Mouse (Mus musculus) liver, embryonic 11.5 days (tissue): ENCODE data around the gene Krtap5-4. TPM values are rescaled to one million over a fixed set of nuclear protein-coding genes. Genes with fewer than 3 reads are reported as not detected.

Source experiments
- ATAC-seq: fragments of 200-750 bp; cut with Nextera tagmentation; replicated peaks from 2 replicates; pipeline ENCODE4 v1.8.0; 2017; ENCODE audit warnings: moderate number of reproducible peaks, mild to moderate bottlenecking, moderate TSS enrichment, moderate library complexity; ENCODE audit not compliant: low FRiP score
- DNase-seq: peaks from one replicate; pipeline ENCODE4 v3.0.0-alpha.2; 2017; ENCODE audit warnings: low spot score
- H3K27ac ChIP-seq: fragments of 300-500 bp; sonication (generic); 2 replicates; pipeline ENCODE4 v1.5.1; 2014; ENCODE audit warnings: mild to moderate bottlenecking, low read depth, low read length, control low read depth
- H3K27me3 ChIP-seq: fragments of 300-500 bp; sonication (generic); replicated peaks from 2 replicates; pipeline ENCODE4 v1.6.1; 2014; ENCODE audit warnings: low read length, mixed read lengths; ENCODE audit not compliant: control insufficient read depth, insufficient read depth
- H3K36me3 ChIP-seq: fragments of 300-500 bp; sonication (generic); 2 replicates; pipeline ENCODE4 v1.6.1; 2014; ENCODE audit warnings: mild to moderate bottlenecking, low read length, moderate library complexity, mixed read lengths; ENCODE audit not compliant: control insufficient read depth, insufficient read depth
- H3K4me1 ChIP-seq: fragments of 300-500 bp; sonication (generic); replicated peaks from 2 replicates; pipeline ENCODE4 v1.6.1; 2014; ENCODE audit warnings: low read length, mixed read lengths; ENCODE audit not compliant: control insufficient read depth, insufficient read depth
- H3K4me2 ChIP-seq: fragments of 300-500 bp; sonication (generic); 2 replicates; pipeline ENCODE4 v1.6.1; 2014; ENCODE audit warnings: mild to moderate bottlenecking, control low read depth, moderate library complexity
- H3K4me3 ChIP-seq: fragments of 300-500 bp; sonication (generic); 2 replicates; pipeline ENCODE4 v1.5.1; 2014; ENCODE audit warnings: low read depth, low read length, control low read depth
- H3K9ac ChIP-seq: fragments of 300-500 bp; sonication (generic); 2 replicates; pipeline ENCODE4 v1.6.1; 2014; ENCODE audit warnings: low read depth, low read length, control low read depth
- H3K9me3 ChIP-seq: fragments of 300-500 bp; sonication (generic); 2 replicates; pipeline ENCODE4 v1.6.1; 2016; ENCODE audit warnings: low read length, inconsistent platforms, mixed read lengths; ENCODE audit not compliant: control insufficient read depth
- WGBS: fragments of 180-500 bp; shearing (Covaris S2); extraction: QIAGEN DNeasy Blood & Tissue Kit; methylation state at CpG from one replicate; pipeline ENCODE4 v1.1.7; 2014; 5-methylcytosine and 5-hydroxymethylcytosine counted together
- polyA plus RNA-seq: library from polyadenylated mRNA; unstranded; fragments of >200 nt; fragmentation: Nextera tagmentation; extraction: Ambion mirVana; gene quantifications from 2 replicates; pipeline ENCODE4 v1.2.1, GENCODE M21; 2014

The Krtap5-4 gene
- polyA plus RNA-seq, 1 experiment from 2014 or later, result not detected

DNA sequence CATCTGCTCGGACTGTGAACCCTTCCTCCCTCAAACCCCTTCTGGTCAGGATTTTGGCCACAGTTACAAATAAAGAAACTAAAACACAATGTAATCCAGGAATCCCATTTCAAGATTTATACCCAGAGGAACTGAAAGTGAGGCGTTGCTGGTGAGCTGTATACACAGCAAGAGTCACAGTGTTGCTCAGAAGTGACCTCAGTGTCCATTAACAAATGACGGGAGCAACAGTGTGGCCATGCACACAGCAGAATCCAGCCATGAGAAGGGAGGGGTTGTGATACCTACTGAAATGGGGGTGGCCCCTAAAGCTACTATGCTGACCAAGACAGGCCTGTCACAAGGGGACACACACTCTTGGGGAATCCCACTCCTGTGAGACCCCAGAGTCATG is 38.9 kb downstream of the Krtap5-4 start:
- H3K4me2 ChIP-seq, result no peak overlapping the region
- peaks cover 6% of the 10 kb centered on the region for H3K4me1 ChIP-seq
- ATAC-seq (no peak), DNase-seq (no peak)
- 59% methylated on average over 3 of the region's 3 CpGs for WGBS
- no peaks in the 10 kb centered on the region for H3K27me3 ChIP-seq
- H3K4me3 ChIP-seq, result no peak overlapping the region
- H3K36me3 ChIP-seq, result no peaks in the 10 kb centered on the region
- no peak overlapping the region for H3K9ac ChIP-seq
- H3K9me3 ChIP-seq, result no peaks in the 10 kb centered on the region
- H3K27ac ChIP-seq, result no peak overlapping the region

DNA sequence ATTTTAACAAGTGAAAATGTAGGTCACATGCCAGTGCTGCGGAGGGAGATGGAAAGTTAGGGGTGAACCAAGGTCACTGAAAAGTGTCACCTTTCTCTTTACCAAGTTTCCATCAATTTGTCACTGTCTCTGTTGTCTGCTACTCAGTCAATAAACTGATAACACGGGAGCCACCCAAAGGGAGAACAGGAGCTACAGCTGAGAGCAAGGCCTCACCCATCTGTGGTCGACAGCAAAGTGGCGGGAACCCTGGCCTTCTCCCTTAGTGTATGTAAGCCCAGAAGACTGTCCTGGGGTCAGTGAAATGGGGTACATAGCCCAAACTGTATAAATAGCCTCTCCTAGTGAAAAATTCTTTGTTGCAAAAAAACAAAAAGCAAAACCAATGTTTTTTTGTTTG is 44.2 kb downstream of the Krtap5-4 start:
- Histone ChIP-seq H3K4me1 (peaks cover 14% of the 10 kb centered on the region), H3K36me3 (no peaks in the 10 kb centered on the region), H3K27me3 (no peaks in the 10 kb centered on the region), H3K4me2 (no peak overlapping the region), H3K4me3 (no peak overlapping the region), H3K27ac (no peak overlapping the region), H3K9me3 (no peaks in the 10 kb centered on the region), H3K9ac (no peak overlapping the region)
- ATAC-seq, result peak; percentile 76
- no peak for DNase-seq
- 38% methylated on average over 4 of the region's 4 CpGs for WGBS

DNA sequence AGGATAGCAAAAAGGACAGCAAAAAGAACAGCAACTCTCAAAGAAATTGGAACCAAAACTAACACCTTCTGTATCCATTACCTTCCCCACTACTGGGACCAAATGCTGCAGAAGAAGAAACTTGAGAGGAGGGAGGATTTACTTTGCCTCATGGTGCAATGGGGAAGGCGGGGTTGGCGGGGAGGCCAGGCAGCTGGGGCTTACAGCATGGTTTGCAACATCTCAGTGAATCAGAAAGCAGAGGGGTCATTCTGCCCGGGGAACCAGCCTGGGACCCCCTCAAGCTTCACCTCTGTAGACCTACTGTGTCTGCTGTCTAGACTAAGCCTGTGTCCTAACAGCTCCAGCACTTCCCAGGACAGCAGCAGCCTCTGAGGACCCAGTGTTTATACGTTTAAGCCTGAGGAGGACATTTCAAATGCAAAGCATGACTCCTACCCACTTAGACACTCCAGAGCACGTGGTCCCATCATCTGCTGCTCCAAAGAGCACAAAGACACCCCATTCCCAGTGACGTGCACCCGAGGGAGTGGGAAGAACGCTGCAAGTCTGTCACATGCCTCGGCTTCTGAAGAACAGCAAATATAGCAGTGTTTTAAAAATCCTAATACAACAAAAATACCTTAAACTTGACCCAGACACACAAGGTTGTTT is 46.1 kb downstream of the Krtap5-4 start:
- Histone ChIP-seq H3K4me1 (peaks cover 25% of the 10 kb centered on the region), H3K9me3 (no peaks in the 10 kb centered on the region)

DNA sequence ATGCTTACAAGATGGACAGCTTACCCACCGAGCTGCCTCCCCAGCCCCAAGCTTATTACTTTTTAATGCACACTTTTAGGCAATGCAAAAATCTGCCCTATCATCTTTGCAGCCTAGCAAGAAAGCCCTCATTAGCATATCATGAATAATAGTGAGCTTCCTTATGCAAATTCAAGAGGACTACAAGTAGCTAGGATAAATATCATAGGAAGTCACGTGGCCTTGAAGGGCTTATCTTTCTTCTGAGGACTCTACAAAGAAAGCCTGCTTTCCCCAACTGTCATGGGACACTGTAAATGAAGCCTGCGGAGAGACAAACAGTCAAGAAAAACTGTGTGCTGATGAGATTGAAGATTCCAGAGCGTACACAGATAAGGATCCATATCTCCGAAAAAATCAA is 48.2 kb downstream of the Krtap5-4 start:
- Histone ChIP-seq H3K27me3 (no peaks in the 10 kb centered on the region), H3K9me3 (no peaks in the 10 kb centered on the region), H3K9ac (no peak overlapping the region), H3K4me3 (no peak overlapping the region), H3K36me3 (no peaks in the 10 kb centered on the region), H3K4me1 (peaks cover 40% of the 10 kb centered on the region), H3K27ac (no peak overlapping the region), H3K4me2 (no peak overlapping the region)
- ATAC-seq (0 out of 2 replicates have a peak, but pooled peaks have one; percentile 16), DNase-seq (no peak)
- 58% methylated on average over 5 of the region's 5 CpGs for WGBS

More for the DNA sequence above, 46.1 kb downstream of the Krtap5-4 start:
- Histone ChIP-seq H3K4me2 (no peak overlapping the region), H3K27ac (no peak overlapping the region), H3K36me3 (no peaks in the 10 kb centered on the region), H3K4me3 (no peak overlapping the region), H3K9ac (no peak overlapping the region), H3K27me3 (no peaks in the 10 kb centered on the region)
- ATAC-seq (no peak), DNase-seq (no peak)
- WGBS, result 54% methylated on average over 9 of the region's 9 CpGs

DNA sequence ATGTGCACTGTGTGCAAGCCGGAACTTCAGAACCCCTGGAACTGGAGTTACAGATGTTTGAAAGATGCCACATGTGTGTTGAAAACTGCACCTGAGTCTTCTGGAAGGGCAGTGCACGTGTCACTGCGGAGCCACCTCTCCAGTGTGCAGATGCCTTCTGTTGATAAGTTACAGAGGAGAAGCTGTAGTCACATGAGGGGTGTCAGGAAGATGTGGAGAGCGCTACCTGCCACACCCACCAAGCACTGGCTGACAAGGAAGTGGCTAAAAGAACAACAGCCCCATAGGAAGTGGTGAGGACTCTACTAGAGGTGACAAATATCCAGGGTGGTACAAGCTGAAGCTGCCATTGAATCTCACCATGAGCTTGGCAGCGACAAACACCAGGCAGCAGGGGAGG is 50.5 kb downstream of the Krtap5-4 start:
- Histone ChIP-seq H3K36me3 (no peaks in the 10 kb centered on the region), H3K4me3 (no peak overlapping the region), H3K4me2 (peak overlapping the region; percentile 51), H3K9me3 (no peaks in the 10 kb centered on the region), H3K9ac (0 out of 2 replicates have a peak overlapping the region, but pooled peaks have one; percentile 37), H3K4me1 (peaks cover 34% of the 10 kb centered on the region), H3K27me3 (no peaks in the 10 kb centered on the region), H3K27ac (peak overlapping the region; percentile 77)
- DNase-seq (no peak), ATAC-seq (peak; percentile 83)
- WGBS, result 38% methylated on average over 5 of the region's 5 CpGs

Other genes with a start within 250 kb of the Krtap5-4 start
- 63.1 and 67.1 TPM in 2 replicates for gene Mob2, start 242.5 kb upstream of the Krtap5-4 start, polyA plus RNA-seq
- gene Dusp8, start 207.7 kb upstream of the Krtap5-4 start, polyA plus RNA-seq, result 2.5 and 2.6 TPM in 2 replicates
- not detected in 2 replicates for gene Gm45618, start 182.8 kb upstream of the Krtap5-4 start, polyA plus RNA-seq
- not detected in 2 replicates for gene Gm39115, start 167.5 kb upstream of the Krtap5-4 start, polyA plus RNA-seq
- gene Gm45337, start 158.9 kb upstream of the Krtap5-4 start, polyA plus RNA-seq, result not detected in 2 replicates
- not detected in 2 replicates for gene Gm29735, start 146.4 kb upstream of the Krtap5-4 start, polyA plus RNA-seq
- not detected in 2 replicates for gene Gm4553, start 137.8 kb upstream of the Krtap5-4 start, polyA plus RNA-seq
- not detected in 2 replicates for gene Krtap5-2, start 127.5 kb upstream of the Krtap5-4 start, polyA plus RNA-seq
- gene Gm10153, start 113.2 kb upstream of the Krtap5-4 start, polyA plus RNA-seq, result not detected in 2 replicates
- not detected in 2 replicates for gene Krtap5-3, start 102.2 kb upstream of the Krtap5-4 start, polyA plus RNA-seq
- gene Gm7579, start 91.7 kb upstream of the Krtap5-4 start, polyA plus RNA-seq, result not detected in 2 replicates
- gene Krtap5-5, start 73.6 kb upstream of the Krtap5-4 start, polyA plus RNA-seq, result not detected in 2 replicates
- gene Gm40460, start 62.5 kb upstream of the Krtap5-4 start, polyA plus RNA-seq, result not detected in 2 replicates
- not detected in 2 replicates for gene Gm2431, start 45.2 kb upstream of the Krtap5-4 start, polyA plus RNA-seq
- not detected in 2 replicates for gene Gm4559, start 29.2 kb upstream of the Krtap5-4 start, polyA plus RNA-seq
- gene Krtap5-1, start 6.4 kb upstream of the Krtap5-4 start, polyA plus RNA-seq, result not detected in 2 replicates
- 1.8 and 2.4 TPM in 2 replicates for gene Ifitm10, start 70.2 kb downstream of the Krtap5-4 start, polyA plus RNA-seq
- not detected in 2 replicates for gene Gm49369, start 79.1 kb downstream of the Krtap5-4 start, polyA plus RNA-seq
- 316 and 340 TPM in 2 replicates for gene Ctsd, start 84.5 kb downstream of the Krtap5-4 start, polyA plus RNA-seq
- 0.41 and 0.42 TPM in 2 replicates for gene Syt8, start 131.3 kb downstream of the Krtap5-4 start, polyA plus RNA-seq
- 1.9 and 3.7 TPM in 2 replicates for gene Tnni2, start 138.3 kb downstream of the Krtap5-4 start, polyA plus RNA-seq
- 19.2 and 20.7 TPM in 2 replicates for gene Lsp1, start 157.3 kb downstream of the Krtap5-4 start, polyA plus RNA-seq
- gene Tnnt3, start 195.3 kb downstream of the Krtap5-4 start, polyA plus RNA-seq, result 1.5 and 2.4 TPM in 2 replicates
- gene Mrpl23, start 229.1 kb downstream of the Krtap5-4 start, polyA plus RNA-seq, result 20.8 and 22.2 TPM in 2 replicates